Mouse (Mus musculus) heart, embryonic 11.5 days (tissue): Measurements from ENCODE around the gene Ptpdc1. TPM values are rescaled to one million over a fixed set of nuclear protein-coding genes. Genes with fewer than 3 reads are reported as not detected.

Experiments
- ATAC-seq: fragments of 200-750 bp; cut with Nextera tagmentation; replicated peaks from 2 replicates; pipeline ENCODE4 v1.8.0; 2017; ENCODE audit warnings: moderate library complexity; ENCODE audit not compliant: insufficient number of reproducible peaks, low FRiP score, low TSS enrichment
- H3K27ac ChIP-seq: fragments of 300-500 bp; sonication (generic); 2 replicates; pipeline ENCODE4 v1.5.1; 2014; ENCODE audit warnings: mild to moderate bottlenecking, low read depth, low read length
- H3K27me3 ChIP-seq: fragments of 300-500 bp; sonication (generic); 2 replicates; pipeline ENCODE4 v1.6.1; 2014; ENCODE audit warnings: mild to moderate bottlenecking, low read length, mixed read lengths; ENCODE audit not compliant: control insufficient read depth, insufficient read depth
- H3K36me3 ChIP-seq: fragments of 300-500 bp; sonication (generic); 2 replicates; pipeline ENCODE4 v1.6.1; 2014; ENCODE audit warnings: mild to moderate bottlenecking, low read length, moderate library complexity, mixed read lengths; ENCODE audit not compliant: control insufficient read depth, insufficient read depth
- H3K4me1 ChIP-seq: fragments of 300-500 bp; sonication (generic); 2 replicates; pipeline ENCODE4 v1.6.1; 2014; ENCODE audit warnings: low read length; ENCODE audit not compliant: control insufficient read depth, insufficient read depth
- H3K4me2 ChIP-seq: fragments of 300-500 bp; sonication (generic); 2 replicates; pipeline ENCODE4 v1.6.1; 2014; ENCODE audit warnings: mild to moderate bottlenecking, moderate library complexity
- H3K4me3 ChIP-seq: fragments of 300-500 bp; sonication (generic); 2 replicates; pipeline ENCODE4 v1.5.1; 2014; ENCODE audit warnings: low read depth, low read length
- H3K9ac ChIP-seq: fragments of 300-500 bp; sonication (generic); 2 replicates; pipeline ENCODE4 v1.6.1; 2014; ENCODE audit warnings: mild to moderate bottlenecking, low read depth, low read length, moderate library complexity
- H3K9me3 ChIP-seq: fragments of 300-500 bp; sonication (generic); replicated peaks from 2 replicates; pipeline ENCODE4 v1.6.1; 2016; ENCODE audit warnings: low read length; ENCODE audit not compliant: control insufficient read depth
- WGBS: fragments of 180-500 bp; shearing (Covaris S2); extraction: QIAGEN DNeasy Blood & Tissue Kit; methylation state at CpG from one replicate; pipeline ENCODE4 v1.1.7; 2014; ENCODE audit not compliant: insufficient replicate concordance; 5-methylcytosine and 5-hydroxymethylcytosine counted together
- polyA plus RNA-seq: library from polyadenylated mRNA; unstranded; fragments of >200 nt; fragmentation: Nextera tagmentation; extraction: Ambion mirVana; gene quantifications from 2 replicates; pipeline ENCODE4 v1.2.1, GENCODE M21; 2014

The Ptpdc1 gene
- 5.6 and 6.4 TPM in 2 replicates for polyA plus RNA-seq

DNA sequence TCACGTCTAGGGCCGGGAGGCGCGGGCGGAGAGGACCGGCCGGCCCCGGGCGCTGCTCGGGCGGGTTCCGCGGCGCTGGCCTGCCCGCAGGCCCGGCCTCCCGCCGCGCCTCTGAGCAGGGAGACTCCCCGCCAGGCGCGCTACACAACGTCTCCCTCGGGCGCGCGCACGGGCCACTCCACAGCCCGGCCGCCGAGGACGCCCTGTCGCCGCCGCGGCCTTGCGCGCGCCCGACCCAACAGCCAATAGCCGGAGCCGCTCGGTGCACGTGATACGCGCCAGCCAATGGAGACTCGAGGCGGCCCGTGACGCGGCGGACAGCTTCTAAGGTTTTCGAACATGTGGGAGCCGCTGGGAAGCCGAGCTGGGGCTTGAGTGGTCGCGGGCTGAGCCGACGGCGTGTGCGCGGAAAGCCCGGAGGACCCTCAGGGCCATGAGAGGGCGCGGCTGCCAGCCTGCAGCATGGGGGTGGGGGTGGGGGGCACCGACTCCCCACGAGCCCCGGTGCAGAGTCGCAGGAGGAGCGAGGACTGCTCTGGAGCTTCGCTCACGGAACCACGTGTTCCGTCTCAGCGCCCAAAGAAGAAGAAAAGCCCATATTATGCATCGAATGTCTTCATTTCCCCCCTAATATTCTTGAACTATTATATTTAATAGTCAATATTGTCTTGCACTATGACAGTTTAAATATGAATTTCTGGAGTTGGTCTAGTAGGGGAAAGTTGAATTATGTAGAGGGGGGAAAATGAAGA is at the start of gene Ptpdc1:
Gene Ptpdc1 (minus strand): TSS at position 232 of the 752 bp plus-strand sequence.
- H3K9ac ChIP-seq: peak within 1 kb of the TSS; percentile 76
- ATAC-seq: peak; percentile 97
- H3K4me2 ChIP-seq: peak within 1 kb of the TSS; percentile 74
- peak within 1 kb of the TSS; percentile 73 for H3K4me3 ChIP-seq
- H3K9me3 ChIP-seq: no peaks in the 10 kb centered on the region
- peak within 1 kb of the TSS; percentile 58; the same call in 1 of the 2 replicates for H3K27ac ChIP-seq
- H3K27me3 ChIP-seq: no peaks in the 10 kb centered on the region
- WGBS: 3% methylated on average over 76 of the region's 76 CpGs
- no peaks in the 10 kb centered on the region for H3K36me3 ChIP-seq
- no peaks in the 10 kb centered on the region for H3K4me1 ChIP-seq

GRCm38 (mm10) chr13:48674609-48675008 is 49.1 kb upstream of the Ptpdc1 start:
- Histone ChIP-seq H3K27me3 (peaks cover 61% of the 10 kb centered on the region), H3K4me2 (no peak overlapping the region), H3K9me3 (0 out of 2 replicates have a peak, but pooled peaks cover 2% of the 10 kb centered on the region), H3K36me3 (no peaks in the 10 kb centered on the region), H3K4me1 (0 out of 2 replicates have a peak, but pooled peaks cover 2% of the 10 kb centered on the region), H3K4me3 (no peak overlapping the region), H3K9ac (no peak overlapping the region), H3K27ac (no peak overlapping the region)
- 72% methylated on average over 5 of the region's 5 CpGs for WGBS
- ATAC-seq: no peak

GRCm38 (mm10) chr13:48672312-48672840 is 46.9 kb upstream of the Ptpdc1 start:
- ATAC-seq: no peak
- Histone ChIP-seq H3K4me3 (peak overlapping the region; percentile 23), H3K4me2 (peak overlapping the region; percentile 57), H3K4me1 (peaks cover 12% of the 10 kb centered on the region), H3K27ac (no peak overlapping the region), H3K9me3 (0 out of 2 replicates have a peak, but pooled peaks cover 2% of the 10 kb centered on the region), H3K27me3 (peaks cover 63% of the 10 kb centered on the region), H3K9ac (0 out of 2 replicates have a peak overlapping the region, but pooled peaks have one; percentile 34), H3K36me3 (no peaks in the 10 kb centered on the region)
- WGBS: 2% methylated on average over 24 of the region's 24 CpGs

DNA sequence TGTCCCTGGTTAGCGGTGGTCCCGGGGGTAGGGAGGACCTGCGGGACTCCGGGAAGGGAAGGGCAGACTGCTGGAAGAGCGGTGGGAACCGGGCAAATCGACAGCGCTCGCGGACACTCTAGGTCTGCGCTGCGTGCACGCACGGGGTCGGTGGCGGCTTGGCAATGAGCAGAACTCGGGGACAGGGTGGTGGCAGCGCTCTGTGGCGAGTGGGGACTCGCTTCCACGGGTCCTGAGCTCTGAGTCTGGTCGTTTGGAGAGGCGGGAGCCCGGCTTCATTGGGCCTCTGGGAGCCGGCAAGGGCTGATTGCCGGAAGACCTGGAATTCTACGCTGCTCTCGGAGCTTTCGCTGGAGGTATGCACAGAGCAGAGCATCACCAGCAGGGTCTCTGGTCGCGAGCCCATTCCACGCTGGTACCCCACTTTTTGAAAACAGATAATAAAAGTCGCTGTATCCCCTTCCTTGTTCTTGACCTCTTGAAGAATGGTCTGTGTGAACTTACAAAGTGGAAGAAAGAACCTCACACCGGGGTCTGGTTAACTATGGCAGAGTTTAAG is 43.6 kb upstream of the Ptpdc1 start:
- H3K27me3 ChIP-seq: peaks cover 89% of the 10 kb centered on the region
- H3K4me3 ChIP-seq: peak overlapping the region; percentile 33
- H3K27ac ChIP-seq: no peak overlapping the region
- no peaks in the 10 kb centered on the region for H3K36me3 ChIP-seq
- H3K4me2 ChIP-seq: peak overlapping the region; percentile 63
- ATAC-seq: no peak
- peaks cover 21% of the 10 kb centered on the region for H3K4me1 ChIP-seq
- H3K9ac ChIP-seq: no peak overlapping the region
- 1% methylated on average over 34 of the region's 34 CpGs for WGBS
- no peaks in the 10 kb centered on the region for H3K9me3 ChIP-seq

DNA sequence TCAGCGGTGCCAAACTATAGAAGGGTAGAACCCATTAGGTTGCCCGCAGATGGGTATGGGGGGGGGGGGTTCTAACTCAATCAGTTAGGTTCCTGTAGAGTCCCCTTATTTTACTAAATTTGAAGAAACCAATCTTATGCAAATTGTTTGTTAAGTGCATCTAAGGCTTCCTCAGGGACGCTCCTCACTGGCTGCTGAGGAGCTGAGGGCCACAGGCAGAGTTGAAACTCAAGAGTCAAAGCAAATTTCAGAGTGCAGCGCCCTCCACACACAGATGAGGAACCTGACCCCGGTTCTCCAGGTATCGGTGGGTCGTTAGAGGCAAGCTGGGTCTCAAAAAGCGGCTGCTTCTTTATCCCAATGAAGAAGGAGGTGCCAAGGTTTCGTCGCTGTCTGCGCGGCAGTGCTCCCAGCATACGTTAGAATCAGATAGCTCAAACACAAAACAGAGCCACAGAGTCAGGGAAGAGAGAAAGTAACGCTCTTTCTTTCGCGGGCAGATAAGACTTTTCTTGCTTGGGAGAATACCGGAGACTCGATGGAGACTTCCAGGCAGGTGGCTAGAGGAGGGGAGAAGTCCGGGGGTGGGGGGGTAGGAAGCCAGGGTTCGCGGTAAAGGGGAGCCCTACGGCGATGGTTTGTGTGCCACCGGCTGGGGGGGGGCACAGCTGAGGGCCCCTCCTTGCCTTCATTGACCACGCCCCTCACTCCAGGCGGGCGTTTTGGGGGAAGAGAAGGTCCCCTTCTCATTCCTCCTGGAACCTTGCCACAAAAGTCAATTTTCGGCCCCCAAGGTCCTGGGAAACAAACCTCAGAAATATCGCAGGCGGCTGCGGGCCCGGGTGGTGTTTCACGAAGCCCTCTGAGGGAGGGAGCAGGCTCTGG is 42.9 kb upstream of the Ptpdc1 start:
- ATAC-seq: no peak
- peak overlapping the region; percentile 33 for H3K4me3 ChIP-seq

DNA sequence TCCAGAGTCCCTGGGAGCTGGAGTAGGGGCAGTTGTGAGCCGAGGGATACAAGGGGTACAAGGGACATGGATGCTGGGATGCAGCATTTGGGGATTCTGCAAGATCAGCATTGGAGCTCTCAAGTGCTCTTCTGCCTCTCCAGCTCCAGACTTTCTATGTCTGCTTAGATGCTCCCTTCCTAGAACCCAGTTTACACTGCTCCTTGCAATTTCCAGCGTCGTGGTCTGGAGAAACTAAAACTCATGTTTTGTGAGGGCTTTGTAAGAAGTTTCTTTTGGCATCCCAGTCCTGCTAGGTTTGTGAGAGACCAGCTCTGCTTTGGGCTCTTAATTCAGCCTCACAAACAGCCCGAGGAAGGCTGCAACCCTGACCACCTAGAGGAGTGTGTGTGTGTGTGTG is 42.0 kb upstream of the Ptpdc1 start:
- ATAC-seq: no peak
- H3K27me3 ChIP-seq: peaks cover 91% of the 10 kb centered on the region
- H3K9ac ChIP-seq: no peak overlapping the region
- 9% methylated on average over 4 of the region's 4 CpGs for WGBS
- peaks cover 23% of the 10 kb centered on the region for H3K4me1 ChIP-seq
- no peak overlapping the region for H3K4me3 ChIP-seq
- H3K4me2 ChIP-seq: no peak overlapping the region
- no peak overlapping the region for H3K27ac ChIP-seq
- no peaks in the 10 kb centered on the region for H3K9me3 ChIP-seq
- no peaks in the 10 kb centered on the region for H3K36me3 ChIP-seq

More for the DNA sequence above, 42.9 kb upstream of the Ptpdc1 start:
- H3K36me3 ChIP-seq: no peaks in the 10 kb centered on the region
- H3K4me2 ChIP-seq: peak overlapping the region; percentile 63
- H3K27ac ChIP-seq: no peak overlapping the region
- WGBS: 3% methylated on average over 33 of the region's 33 CpGs
- H3K9ac ChIP-seq: no peak overlapping the region
- H3K27me3 ChIP-seq: peaks cover 91% of the 10 kb centered on the region
- H3K9me3 ChIP-seq: no peaks in the 10 kb centered on the region
- peaks cover 23% of the 10 kb centered on the region for H3K4me1 ChIP-seq

DNA sequence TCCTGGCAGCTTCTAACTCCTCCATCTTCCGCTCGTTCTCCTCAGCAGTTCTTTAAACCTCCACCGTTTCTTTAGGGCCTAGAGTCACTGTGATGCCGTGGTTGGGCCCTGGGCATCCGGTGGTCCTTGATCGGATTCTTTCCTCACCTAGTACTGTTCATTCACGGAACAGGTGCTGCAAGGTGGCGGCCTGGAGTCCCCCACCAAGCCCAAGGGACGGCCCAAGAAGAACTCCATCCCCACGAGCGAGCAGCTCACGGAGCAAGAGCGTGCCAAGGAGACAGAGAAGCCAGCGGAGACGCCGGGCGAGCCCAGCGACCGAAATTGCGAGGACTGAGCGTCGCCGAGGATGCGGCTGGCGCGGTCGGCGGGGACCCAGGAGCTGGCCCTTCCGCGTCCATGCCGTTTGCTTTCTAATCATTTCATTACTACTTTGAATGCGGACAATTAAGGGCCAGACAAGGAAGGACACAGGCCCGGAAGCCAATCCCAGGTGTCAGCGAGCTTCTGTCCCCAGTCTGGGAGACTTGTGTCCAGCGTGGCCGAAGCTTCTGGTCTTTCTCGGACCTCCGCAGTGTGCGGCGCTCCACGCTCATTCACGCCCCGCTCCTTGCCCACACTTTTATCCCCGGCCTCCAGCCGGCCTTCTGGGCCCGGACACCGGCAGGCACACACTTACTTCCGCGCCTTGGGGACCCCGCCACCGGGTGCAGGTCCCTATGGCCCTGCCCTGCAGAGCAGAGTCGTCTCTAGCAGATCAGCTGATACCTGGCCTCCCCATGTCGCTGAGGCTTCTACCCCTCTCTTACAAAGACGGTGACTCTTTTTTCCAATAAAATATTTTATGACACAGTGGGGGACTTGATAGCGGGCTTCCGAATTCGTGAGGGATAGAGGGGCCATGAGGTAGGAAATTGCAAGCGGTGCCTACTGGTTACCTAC is 40.5 kb upstream of the Ptpdc1 start:
- H3K4me3 ChIP-seq: peak overlapping the region; percentile 19; the same call in 1 of the 2 replicates
- H3K9me3 ChIP-seq: no peaks in the 10 kb centered on the region
- no peak overlapping the region for H3K9ac ChIP-seq
- H3K36me3 ChIP-seq: no peaks in the 10 kb centered on the region
- H3K27me3 ChIP-seq: peaks cover 95% of the 10 kb centered on the region
- no peak overlapping the region for H3K27ac ChIP-seq
- peak overlapping the region; percentile 38 for H3K4me2 ChIP-seq
- ATAC-seq: no peak
- H3K4me1 ChIP-seq: peaks cover 23% of the 10 kb centered on the region
- WGBS: 3% methylated on average over 58 of the region's 58 CpGs
